Mouse (Mus musculus): ENCODE results near the gene Wsb1. TPM values are rescaled to one million over a fixed set of nuclear protein-coding genes. Genes with fewer than 3 reads are reported as not detected.

The Wsb1 gene
- polyA plus RNA-seq, 1 experiment from 2014 or later: 114 TPM

GRCm38 (mm10) chr11:79198562-79198961 is 55.9 kb downstream of the Wsb1 start:
- no peaks in the 10 kb centered on the region for H3K36me3 ChIP-seq (ENCODE audit: control insufficient read depth, insufficient read depth, low read length)
- no peaks in the 10 kb centered on the region for H3K27me3 ChIP-seq (replicated peaks; ENCODE audit: control insufficient read depth, insufficient read depth, low read length)
- DNase-seq (ENCODE audit: low spot score): no peak
- H3K4me3 ChIP-seq (ENCODE audit: low read depth, low read length): no peak overlapping the region
- H3K9me3 ChIP-seq (ENCODE audit: control insufficient read depth, low read length): no peaks in the 10 kb centered on the region
- 0 out of 2 replicates have a peak, but pooled peaks cover 2% of the 10 kb centered on the region for H3K4me1 ChIP-seq (replicated peaks; ENCODE audit: control insufficient read depth, insufficient read depth, low read length)
- no peak for ATAC-seq (replicated peaks; ENCODE audit: low FRiP score)
- 90% methylated on average over 4 of the region's 4 CpGs for WGBS
- H3K4me2 ChIP-seq: no peak overlapping the region
- no peak overlapping the region for H3K9ac ChIP-seq (ENCODE audit: low read depth, low read length)
- H3K27ac ChIP-seq (ENCODE audit: low read depth, low read length): no peak overlapping the region

DNA sequence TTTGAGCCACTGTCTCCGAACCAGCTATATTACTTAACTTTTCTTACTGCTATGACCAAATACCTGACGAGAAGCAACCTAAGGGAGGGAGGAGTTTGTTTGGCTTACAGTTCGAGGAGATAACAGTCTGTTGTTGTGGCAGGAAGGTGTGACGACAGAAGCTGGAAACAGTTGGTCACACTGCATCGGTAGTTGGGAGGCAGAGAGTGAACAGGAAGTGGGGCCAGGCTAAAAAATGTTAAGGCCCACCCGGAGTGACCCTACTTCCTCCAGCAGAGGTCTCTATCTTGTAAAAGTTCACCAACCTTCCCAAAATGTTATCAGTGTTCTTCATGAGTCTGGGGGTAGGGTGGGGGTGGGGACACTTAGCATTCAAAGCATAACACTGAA is 56.6 kb downstream of the Wsb1 start:
- H3K9ac ChIP-seq (ENCODE audit: low read depth, low read length): no peak overlapping the region
- 56% methylated on average over 6 of the region's 6 CpGs for WGBS
- H3K4me2 ChIP-seq: no peak overlapping the region
- DNase-seq (ENCODE audit: low spot score) (no peak), ATAC-seq (replicated peaks; ENCODE audit: low FRiP score) (no peak)
- H3K27ac ChIP-seq (ENCODE audit: low read depth, low read length): no peak overlapping the region
- H3K4me1 ChIP-seq (replicated peaks; ENCODE audit: control insufficient read depth, insufficient read depth, low read length): 0 out of 2 replicates have a peak, but pooled peaks cover 2% of the 10 kb centered on the region
- H3K4me3 ChIP-seq (ENCODE audit: low read depth, low read length): no peak overlapping the region
- no peaks in the 10 kb centered on the region for H3K36me3 ChIP-seq (ENCODE audit: control insufficient read depth, insufficient read depth, low read length)
- no peaks in the 10 kb centered on the region for H3K27me3 ChIP-seq (replicated peaks; ENCODE audit: control insufficient read depth, insufficient read depth, low read length)
- no peaks in the 10 kb centered on the region for H3K9me3 ChIP-seq (ENCODE audit: control insufficient read depth, low read length)

DNA sequence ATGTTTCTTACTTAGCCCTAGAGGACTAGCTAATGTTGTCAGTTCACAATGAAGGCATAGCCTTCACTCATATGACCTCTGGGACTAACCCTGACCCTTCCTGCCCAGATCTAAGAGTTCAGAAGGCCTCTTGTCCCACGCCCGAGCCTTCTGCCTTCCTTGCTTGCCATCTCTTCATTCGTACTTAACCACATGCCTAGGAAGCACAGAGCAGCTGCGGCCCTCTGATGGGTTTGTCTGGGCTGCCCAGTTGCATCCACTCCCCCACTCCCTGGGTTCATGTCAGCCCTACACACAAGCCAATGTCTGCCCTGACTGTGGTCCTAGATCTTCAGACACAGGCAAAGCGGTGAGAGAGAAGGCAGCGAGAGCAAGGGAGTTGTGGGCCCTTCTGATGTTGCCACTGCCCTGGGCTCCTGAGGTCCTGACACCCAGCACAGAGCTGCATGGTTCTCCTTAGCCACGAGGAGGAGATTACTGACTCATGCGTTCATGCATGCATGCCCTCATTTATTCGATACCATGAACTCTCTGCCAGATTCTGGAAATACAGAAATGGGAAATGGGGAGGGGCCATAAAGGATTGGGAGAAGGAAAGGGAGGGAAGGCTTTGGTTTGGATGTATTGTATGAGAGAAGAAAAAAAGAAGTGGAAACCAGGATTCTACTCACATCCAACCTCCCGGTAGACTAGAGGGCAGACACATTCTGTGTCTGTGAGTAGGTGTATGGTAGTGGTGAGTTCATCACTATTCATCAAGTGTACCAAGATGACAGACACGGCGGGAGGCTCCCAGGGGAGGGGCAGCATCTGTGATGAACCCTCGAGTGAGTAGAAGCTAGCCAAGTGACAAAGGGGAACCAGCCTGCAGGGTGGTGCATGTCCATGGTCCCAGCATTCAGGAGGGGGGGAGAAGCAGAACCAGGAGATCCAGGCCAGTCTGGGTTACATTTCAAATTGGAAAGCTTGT is 57.3 kb downstream of the Wsb1 start:
- no peak overlapping the region for H3K27ac ChIP-seq (ENCODE audit: low read depth, low read length)
- ATAC-seq (replicated peaks; ENCODE audit: low FRiP score) (no peak), DNase-seq (ENCODE audit: low spot score) (no peak)
- H3K4me2 ChIP-seq: no peak overlapping the region
- WGBS: 67% methylated on average over 13 of the region's 13 CpGs
- no peaks in the 10 kb centered on the region for H3K9me3 ChIP-seq (ENCODE audit: control insufficient read depth, low read length)
- H3K4me1 ChIP-seq (replicated peaks; ENCODE audit: control insufficient read depth, insufficient read depth, low read length): 0 out of 2 replicates have a peak, but pooled peaks cover 2% of the 10 kb centered on the region
- no peaks in the 10 kb centered on the region for H3K36me3 ChIP-seq (ENCODE audit: control insufficient read depth, insufficient read depth, low read length)
- H3K9ac ChIP-seq (ENCODE audit: low read depth, low read length): no peak overlapping the region
- no peak overlapping the region for H3K4me3 ChIP-seq (ENCODE audit: low read depth, low read length)
- H3K27me3 ChIP-seq (replicated peaks; ENCODE audit: control insufficient read depth, insufficient read depth, low read length): no peaks in the 10 kb centered on the region

DNA sequence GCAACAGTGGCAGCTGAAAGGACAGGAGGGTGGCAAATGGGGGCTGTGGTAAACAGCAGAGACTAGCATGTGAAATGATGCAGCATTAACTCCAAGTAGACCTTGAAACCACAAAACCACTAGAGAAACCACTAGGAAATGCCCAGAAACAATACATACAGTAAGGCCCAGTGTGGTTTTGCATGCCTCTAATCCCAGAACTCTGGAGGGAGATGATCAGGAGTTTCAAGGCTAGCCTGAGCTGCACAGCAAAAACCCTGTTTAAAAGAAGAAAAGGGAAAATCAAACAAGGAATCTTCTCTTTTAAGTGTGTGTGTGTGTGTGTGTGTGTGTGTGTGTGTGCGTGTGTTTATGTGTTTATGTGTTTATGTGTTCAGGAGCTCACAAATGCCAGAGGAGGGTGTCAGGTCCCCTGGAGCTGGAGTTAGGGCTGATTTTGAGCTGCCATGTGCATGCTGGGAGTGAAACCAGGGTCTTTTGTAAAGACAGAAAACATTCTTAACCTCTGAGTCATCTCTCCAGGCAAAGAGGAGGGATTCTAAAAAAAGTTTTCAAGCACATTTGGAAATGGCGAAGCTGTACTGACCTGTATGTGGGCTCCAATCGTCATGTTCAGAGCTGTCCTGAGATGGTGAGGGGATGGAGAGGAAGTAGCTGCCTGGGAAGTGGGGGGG is 58.1 kb downstream of the Wsb1 start:
- Histone ChIP-seq H3K27me3 (replicated peaks; ENCODE audit: control insufficient read depth, insufficient read depth, low read length) (no peaks in the 10 kb centered on the region), H3K36me3 (ENCODE audit: control insufficient read depth, insufficient read depth, low read length) (no peaks in the 10 kb centered on the region), H3K4me2 (no peak overlapping the region), H3K4me3 (ENCODE audit: low read depth, low read length) (no peak overlapping the region), H3K9ac (ENCODE audit: low read depth, low read length) (no peak overlapping the region), H3K27ac (ENCODE audit: low read depth, low read length) (no peak overlapping the region), H3K4me1 (replicated peaks; ENCODE audit: control insufficient read depth, insufficient read depth, low read length) (0 out of 2 replicates have a peak, but pooled peaks cover 2% of the 10 kb centered on the region), H3K9me3 (ENCODE audit: control insufficient read depth, low read length) (no peaks in the 10 kb centered on the region)
- WGBS: 49% methylated on average over 3 of the region's 3 CpGs
- ATAC-seq (replicated peaks; ENCODE audit: low FRiP score): no peak
- no peak for DNase-seq (ENCODE audit: low spot score)

DNA sequence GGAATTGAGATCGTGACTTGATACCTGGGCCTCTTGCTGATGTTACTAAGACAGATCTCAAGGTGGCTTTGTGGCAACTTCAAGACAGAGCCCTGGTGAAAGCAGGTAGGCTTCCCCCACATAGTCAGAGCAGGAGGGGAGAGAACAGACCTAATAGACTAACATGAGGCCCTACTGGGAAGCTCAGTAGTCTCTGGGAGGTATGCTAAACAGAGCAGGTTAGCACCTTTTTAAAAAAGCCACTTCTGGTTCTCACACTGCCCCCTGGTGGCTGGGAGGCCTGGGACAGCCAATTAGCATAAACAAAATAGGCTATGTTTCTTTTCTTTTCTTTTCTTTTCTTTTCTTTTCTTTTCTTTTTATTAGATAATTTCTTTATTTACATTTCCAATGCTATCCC is 62.3 kb downstream of the Wsb1 start:
- no peak overlapping the region for H3K27ac ChIP-seq (ENCODE audit: low read depth, low read length)
- no peak overlapping the region for H3K4me3 ChIP-seq (ENCODE audit: low read depth, low read length)
- H3K9me3 ChIP-seq (ENCODE audit: control insufficient read depth, low read length): no peaks in the 10 kb centered on the region
- H3K9ac ChIP-seq (ENCODE audit: low read depth, low read length): no peak overlapping the region
- H3K4me1 ChIP-seq (replicated peaks; ENCODE audit: control insufficient read depth, insufficient read depth, low read length): peaks cover 4% of the 10 kb centered on the region; the same call in 1 of the 2 replicates
- 81% methylated on average over 1 of the region's 1 CpGs for WGBS
- ATAC-seq (replicated peaks; ENCODE audit: low FRiP score) (no peak), DNase-seq (ENCODE audit: low spot score) (no peak)
- H3K27me3 ChIP-seq (replicated peaks; ENCODE audit: control insufficient read depth, insufficient read depth, low read length): no peaks in the 10 kb centered on the region
- H3K36me3 ChIP-seq (ENCODE audit: control insufficient read depth, insufficient read depth, low read length): no peaks in the 10 kb centered on the region
- H3K4me2 ChIP-seq: no peak overlapping the region

DNA sequence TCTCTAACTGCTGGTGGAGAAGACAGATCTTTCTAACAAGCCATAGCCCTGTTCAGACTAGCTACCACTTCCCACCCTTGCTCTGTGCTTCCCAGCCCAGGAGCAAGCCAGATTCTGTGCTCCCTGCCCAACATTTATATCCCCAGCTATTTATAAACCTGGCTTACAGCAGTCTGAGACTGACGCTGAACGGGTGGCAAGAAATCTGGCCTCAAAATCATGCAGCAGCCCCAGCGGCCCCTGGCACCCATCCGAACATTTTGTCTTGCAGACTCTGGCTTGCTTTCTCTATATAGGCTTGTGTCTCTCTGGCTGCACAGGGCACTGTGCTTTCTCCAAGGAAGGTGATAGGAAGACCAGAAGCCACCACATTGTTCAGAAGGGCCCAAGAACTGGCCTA is 63.3 kb downstream of the Wsb1 start:
- Histone ChIP-seq H3K36me3 (ENCODE audit: control insufficient read depth, insufficient read depth, low read length) (no peaks in the 10 kb centered on the region), H3K27me3 (replicated peaks; ENCODE audit: control insufficient read depth, insufficient read depth, low read length) (no peaks in the 10 kb centered on the region), H3K4me1 (replicated peaks; ENCODE audit: control insufficient read depth, insufficient read depth, low read length) (peaks cover 2% of the 10 kb centered on the region; the same call in 1 of the 2 replicates), H3K9ac (ENCODE audit: low read depth, low read length) (no peak overlapping the region), H3K27ac (ENCODE audit: low read depth, low read length) (no peak overlapping the region), H3K4me2 (no peak overlapping the region), H3K9me3 (ENCODE audit: control insufficient read depth, low read length) (no peaks in the 10 kb centered on the region), H3K4me3 (ENCODE audit: low read depth, low read length) (no peak overlapping the region)
- DNase-seq (ENCODE audit: low spot score) (no peak), ATAC-seq (replicated peaks; ENCODE audit: low FRiP score) (no peak)
- WGBS: 76% methylated on average over 4 of the region's 4 CpGs

DNA sequence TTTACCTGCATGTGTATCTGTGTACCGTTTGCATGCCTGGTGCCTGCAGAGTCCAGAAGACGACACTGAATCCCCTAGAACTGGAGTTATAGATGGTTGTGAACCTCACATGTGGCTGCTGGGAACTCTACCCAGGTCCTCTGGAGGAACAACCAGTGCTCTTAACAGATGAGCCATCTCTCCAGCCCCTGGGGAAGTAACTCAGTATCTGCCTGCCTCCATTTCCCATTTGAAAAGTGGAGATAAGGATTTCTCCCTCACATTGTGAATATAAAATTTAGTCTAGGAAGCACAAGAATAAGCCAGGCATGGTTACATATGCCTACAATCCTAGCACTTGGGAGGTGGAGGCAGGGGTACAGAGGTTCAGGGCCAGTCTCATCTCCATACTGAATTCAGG is 64.2 kb downstream of the Wsb1 start:
- no peak overlapping the region for H3K27ac ChIP-seq (ENCODE audit: low read depth, low read length)
- WGBS: 78% methylated on average over 2 of the region's 2 CpGs
- ATAC-seq (replicated peaks; ENCODE audit: low FRiP score) (no peak), DNase-seq (ENCODE audit: low spot score) (no peak)
- no peaks in the 10 kb centered on the region for H3K9me3 ChIP-seq (ENCODE audit: control insufficient read depth, low read length)
- no peak overlapping the region for H3K9ac ChIP-seq (ENCODE audit: low read depth, low read length)
- H3K27me3 ChIP-seq (replicated peaks; ENCODE audit: control insufficient read depth, insufficient read depth, low read length): no peaks in the 10 kb centered on the region
- no peak overlapping the region for H3K4me3 ChIP-seq (ENCODE audit: low read depth, low read length)
- no peaks in the 10 kb centered on the region for H3K36me3 ChIP-seq (ENCODE audit: control insufficient read depth, insufficient read depth, low read length)
- H3K4me2 ChIP-seq: no peak overlapping the region
- H3K4me1 ChIP-seq (replicated peaks; ENCODE audit: control insufficient read depth, insufficient read depth, low read length): peaks cover 2% of the 10 kb centered on the region; the same call in 1 of the 2 replicates
